Mouse (Mus musculus): ENCODE measurements around the gene Dennd4b. TPM values are rescaled to one million over a fixed set of nuclear protein-coding genes. Genes with fewer than 3 reads are reported as not detected.
A peak's percentile ranks its signal among the peaks of the same experiment; 100 is the strongest.
"Not testable (repeated sequence)": the region's sequence is repeated elsewhere in the genome, so short reads cannot be mapped to it uniquely, and the experiment has no call there.

Gene Dennd4b
- total RNA-seq, 2 experiments from 2014 or later: 71.3 to 76.9 TPM

DNA sequence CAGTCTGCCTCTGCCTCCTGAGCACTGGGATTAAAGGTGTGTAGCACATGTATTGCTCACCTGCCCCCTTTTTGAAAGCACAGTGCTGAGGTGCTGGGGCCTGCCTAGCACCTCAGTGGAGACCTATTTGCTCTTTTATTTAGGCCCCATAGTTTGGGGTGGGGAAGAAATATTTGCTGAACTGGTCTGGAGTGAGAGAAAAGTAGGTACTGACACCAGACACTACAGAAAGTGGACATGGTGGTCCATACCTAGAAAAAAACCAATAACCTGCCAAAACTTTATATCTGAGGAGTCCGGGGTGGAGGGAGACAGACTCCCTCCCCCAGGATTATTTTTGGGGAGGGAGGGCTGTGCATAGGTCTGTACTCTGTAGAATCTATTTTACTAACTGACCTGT is 11.8 kb upstream of the Dennd4b start:
- DNase-seq: not testable (repeated sequence)

DNA sequence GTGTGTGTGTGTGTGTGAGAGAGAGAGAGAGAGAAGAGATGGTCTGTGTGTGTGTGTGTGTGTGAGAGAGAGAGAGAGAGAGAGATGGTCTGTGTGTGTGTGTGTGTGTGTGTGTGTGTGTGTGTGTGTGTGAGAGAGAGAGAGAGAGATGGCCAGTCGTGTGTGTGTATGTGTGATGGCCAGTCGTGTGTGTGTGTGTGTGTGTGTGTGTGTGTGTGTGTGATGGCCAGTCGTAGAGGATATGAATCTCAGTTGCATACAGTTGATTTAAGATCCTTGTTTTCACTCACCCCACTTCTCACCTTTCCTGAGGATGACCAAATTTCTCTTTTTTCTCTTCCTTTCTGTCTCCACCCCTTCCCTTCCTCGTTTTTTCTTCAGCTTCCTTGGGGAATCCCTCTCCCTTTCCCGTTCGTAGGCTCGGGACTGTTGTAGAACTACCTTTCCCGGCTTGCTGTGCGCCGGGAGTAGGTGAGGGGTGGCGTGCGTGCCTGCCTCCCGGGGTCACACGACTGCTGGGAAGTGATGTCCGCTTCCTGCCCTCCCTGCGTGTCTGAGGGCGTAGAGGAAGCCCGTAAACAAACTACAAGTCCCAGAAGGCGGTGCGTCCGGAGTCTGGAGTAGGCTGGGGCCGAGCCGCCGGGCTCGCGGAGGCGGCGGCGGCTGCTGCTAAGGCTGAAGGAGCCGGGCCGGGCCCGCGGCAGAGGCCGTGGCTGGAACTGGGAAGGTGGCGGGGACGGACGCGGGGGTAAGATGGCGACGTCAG is 11.1 kb upstream of the Dennd4b start, which contains the start of gene Crtc2:
Gene Crtc2 (plus strand): TSS at position 511 of the 766 bp plus-strand sequence.
- DNase-seq: peak; percentile 97

DNA sequence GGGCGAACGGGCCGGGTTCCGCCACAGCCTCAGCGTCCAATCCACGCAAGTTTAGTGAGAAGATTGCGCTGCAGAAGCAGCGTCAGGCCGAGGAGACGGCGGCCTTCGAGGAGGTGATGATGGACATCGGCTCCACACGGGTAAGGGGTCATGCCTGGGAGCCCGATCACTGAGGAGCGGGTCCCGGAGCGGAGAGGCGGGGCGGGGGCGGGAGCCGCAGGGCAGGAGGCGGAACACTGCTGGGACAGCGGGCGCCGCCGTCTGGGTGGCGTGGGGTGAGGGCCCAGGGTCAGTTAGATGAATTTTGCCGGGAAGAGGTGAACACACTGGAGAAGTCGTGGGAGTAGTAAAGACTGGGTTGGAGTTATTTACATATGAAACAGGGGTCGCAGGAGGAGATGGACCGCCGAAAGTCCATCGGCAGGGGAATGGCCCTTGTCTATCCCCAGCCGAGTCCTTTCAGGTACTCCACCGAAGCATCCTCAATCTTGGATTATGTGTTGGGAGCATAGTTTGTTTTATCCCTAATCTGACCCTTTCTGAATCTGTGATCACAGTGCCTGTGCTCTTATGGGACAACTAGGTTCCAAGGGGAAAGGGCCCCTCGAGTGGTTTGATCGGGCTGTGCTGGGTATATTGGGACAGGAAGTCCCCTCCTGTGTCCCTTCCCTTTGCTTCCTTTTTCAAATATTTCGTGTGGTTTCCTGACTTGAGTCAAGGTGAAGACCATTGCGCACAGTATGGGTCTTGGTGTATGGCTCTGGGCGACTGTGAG is 10.4 kb upstream of the Dennd4b start:
- DNase-seq: no peak

DNA sequence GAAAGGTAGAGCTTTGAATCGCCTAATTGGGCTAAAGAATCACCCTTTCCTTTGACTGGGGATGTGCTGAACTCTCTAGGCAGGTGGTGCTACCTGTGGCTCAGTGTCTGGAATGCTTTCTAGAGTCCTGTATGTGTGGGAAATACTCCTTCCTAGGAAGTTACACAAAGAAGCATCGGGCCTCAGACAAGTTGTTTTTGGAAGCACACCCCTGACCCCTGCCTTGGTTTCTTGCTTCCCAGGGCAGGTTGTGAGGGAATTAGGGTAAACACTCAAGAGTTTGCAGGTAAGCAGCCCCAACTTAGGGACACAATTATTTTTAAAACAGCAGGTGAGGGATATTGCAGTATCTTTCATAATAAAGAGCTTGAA is 9.8 kb upstream of the Dennd4b start:
- DNase-seq: no peak

DNA sequence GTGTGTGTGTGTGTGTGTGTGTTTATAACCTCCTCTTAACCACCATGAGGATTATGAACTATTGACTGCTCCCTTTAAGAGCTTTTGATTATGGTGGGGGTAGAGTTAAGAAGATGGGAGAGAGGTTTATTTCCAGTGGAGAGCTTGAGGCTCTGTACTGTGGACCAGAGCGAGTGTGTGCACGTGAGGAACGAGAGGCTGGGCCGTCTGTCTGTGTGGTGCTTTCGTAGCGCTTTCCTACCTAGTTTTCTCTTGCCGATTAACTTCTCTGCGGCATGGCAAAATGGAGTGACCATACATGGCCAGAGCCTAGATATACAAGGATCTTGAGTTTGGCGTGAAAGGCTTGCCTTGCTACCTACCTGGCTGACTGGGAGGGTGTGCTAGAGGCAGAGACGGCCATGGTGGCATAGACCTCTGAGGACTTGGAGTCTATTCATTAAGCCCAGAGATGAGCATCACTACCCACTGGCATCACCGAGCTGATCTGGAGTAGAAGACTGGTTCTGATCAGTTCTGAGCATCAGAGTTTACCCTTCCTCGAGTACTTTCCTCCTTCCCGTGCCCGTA is 9.1 kb upstream of the Dennd4b start:
- DNase-seq: no peak

DNA sequence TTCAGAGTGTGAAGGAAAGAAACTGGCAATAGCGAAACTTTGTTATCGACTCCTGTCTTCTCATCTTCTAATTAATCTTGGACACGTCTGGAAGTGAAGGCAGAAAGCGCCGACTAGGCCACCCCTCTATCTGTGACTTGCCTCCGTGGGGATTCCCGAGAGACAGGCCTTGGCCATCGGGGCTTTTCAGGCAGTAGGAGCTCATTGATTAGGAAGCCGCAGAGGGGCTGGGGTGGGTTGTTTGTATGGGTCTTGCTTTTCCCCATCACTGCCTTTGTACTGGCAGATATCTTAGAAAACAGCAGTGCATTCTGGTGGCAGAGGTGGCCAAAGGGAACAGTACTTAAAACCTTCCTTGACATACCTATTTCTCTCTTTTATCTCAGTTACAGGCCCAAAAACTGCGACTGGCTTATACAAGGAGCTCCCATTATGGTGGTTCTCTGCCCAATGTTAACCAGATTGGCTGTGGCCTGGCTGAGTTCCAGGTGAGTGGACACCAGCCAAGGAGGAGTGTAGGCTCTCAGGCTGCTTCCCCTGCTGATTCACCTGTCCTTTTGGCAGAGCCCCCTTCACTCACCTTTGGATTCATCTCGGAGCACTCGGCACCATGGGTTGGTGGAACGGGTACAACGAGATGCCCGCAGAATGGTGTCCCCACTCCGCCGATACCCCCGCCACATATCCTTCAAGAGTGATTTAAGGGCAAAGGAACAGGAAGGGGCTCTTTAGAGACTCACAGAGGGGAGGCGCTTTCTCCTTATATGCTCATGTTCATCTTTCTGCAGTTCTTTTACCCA is 8.1 kb upstream of the Dennd4b start:
- no peak for DNase-seq

DNA sequence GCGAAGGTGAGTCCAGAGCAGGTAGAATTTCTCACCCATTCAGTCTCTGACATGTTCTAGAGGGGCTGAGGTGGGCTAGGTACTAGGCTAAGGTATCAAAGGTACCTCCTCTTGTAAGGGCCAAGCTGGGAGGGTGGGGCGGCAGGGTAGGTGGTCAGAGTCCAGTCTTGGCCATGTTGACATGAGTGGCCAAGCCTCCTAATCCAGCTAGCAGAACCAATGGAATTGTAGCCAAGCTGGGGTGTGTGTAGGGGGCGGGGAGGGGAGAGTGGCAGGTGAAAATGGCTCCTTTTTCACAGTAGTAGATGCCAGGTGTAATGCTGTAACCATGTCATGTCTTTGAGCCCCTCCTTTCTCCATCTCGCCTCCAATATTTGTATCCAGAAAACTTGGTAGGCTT is 6.5 kb upstream of the Dennd4b start:
- DNase-seq: no peak

DNA sequence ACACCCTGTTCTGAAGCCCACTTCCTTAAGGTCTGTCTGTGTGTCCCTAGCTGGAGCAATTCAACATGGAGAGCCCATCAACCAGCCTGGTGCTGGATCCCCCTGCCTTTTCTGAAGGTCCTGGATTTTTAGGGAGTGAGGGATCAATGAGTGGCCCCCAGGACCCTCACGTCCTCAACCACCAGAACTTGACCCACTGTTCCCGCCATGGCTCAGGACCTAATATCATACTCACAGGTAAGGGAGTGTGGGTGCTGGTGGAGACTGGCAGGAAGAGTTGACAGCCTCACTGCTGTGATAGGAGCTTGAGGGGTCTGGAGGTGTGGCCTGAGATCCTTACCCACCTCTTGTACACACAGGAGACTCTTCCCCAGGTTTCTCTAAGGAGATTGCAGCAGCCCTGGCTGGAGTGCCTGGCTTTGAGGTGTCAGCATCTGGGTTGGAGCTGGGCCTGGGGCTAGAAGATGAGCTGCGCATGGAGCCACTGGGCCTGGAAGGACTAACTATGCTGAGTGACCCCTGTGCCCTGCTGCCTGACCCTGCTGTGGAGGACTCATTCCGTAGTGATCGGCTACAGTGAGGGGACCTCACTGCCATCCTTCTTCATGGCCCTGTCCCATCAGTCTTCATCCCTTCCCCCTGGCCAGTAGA is 1.7 kb upstream of the Dennd4b start:
- no peak for DNase-seq

DNA sequence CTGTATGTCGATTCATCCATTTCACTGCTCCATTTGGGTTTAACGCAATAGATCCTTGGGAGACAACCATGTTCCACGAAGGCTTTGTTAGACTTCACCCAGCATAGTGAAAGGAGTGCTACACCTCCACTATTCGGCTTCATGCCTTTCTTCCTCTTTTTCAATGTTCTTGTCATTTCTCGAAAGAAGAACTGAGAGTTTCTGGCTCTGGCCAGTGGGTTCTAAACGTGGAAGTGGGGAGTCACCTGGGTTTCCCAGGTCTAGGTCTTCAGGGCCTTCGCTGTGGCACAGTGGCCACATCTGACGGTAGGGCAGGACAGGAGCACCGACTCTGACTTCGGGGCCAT is 325 bp upstream of the Dennd4b start:
- no peak for DNase-seq

DNA sequence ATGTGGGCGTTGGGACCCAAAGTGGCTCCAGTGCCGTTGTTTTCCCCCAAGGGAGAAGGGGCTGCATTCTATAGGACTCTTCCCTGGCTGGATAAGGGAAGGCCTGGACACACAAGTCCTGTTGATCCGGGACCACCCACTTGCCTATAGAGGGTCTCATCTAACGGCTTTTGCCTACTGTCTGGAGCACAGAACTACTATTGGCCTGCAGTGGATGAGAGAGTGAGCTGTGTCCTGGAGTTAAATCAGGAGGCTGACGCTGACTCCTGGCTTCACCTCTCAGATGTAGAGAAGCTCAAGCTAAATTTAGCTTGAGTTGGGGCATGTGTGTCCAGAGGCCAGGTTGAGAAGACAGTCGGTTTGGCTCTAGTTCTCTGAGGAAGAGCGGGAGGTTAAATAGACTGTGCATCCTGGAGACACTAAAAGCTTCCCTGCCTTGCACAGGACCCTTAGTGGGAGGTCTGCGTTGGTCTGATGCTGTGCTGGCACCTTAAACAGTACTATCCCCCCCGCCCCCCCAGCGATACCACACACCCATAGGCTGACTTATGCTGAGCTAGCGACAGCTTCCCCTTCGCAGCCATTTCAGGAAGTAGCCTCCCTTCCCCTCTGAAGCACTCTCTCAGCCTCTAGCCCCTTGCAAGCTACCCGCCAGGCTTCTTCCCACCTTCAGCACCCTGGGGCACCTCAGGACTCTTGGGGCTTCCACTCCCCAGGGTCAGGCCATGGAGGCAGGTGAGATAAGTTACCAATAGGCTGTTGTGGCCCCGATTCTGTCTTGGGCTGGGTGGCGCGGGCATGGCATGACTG is 1.2 kb downstream of the Dennd4b start:
- peak; percentile 76 for DNase-seq

DNA sequence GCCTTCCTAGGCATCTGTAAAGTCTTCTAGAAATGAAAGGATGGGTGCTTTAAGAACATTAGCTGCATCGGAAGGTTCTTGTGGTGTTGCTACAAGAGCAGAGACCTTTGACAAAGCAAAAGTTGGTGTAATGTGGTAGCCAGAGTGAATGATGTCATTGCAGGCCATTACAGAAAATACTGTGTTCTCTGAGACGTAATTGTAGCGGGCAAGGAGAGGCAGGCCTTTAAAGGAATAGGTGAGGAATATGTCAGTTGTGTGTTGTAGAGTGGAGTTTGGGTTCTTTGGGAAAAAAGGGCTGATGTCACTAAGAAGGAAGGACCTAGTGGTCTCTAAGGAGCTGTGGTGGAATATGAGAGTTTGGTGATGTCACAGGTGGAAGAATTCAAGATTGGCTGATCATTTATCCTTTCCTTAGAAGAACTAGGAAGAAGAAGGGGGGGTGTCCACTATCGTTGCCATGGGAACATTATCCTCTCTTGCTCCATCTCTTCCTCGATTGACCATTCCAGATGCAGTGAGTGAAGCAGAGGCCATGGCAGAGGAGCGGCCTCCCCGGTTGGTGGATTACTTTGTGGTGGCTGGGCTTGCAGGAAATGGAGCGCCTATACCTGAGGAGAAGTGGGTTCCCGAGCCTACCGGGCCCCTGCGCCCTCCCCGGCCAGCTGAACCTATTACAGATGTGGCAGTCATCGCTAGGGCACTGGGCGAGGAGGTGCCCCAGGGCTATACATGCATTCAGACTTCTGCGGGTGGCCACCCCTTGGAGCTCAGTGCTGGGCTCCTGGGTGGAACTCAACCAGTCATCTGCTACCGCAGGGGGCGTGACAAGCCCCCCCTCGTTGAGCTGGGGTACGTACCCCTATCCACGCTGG is 2.2 kb downstream of the Dennd4b start:
- DNase-seq: no peak

DNA sequence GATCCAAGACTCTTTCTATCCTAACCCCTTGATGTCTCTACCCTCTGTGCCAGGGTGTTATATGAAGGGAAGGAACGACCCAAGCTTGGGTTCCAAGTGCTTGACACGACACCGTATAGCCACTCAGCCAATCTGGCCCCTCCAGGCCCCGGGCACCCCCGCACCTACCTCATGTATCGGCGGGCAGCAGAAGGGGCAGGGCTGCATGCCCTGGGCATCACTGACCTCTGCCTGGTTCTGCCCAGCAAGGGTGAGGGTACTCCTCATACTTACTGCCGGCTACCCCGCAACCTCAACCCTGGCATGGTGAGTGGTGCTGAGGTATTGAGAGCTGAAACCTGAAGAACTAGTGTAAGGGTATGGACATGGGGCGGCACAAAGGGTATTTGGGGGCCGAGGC is 3.2 kb downstream of the Dennd4b start:
- DNase-seq: no peak

DNA sequence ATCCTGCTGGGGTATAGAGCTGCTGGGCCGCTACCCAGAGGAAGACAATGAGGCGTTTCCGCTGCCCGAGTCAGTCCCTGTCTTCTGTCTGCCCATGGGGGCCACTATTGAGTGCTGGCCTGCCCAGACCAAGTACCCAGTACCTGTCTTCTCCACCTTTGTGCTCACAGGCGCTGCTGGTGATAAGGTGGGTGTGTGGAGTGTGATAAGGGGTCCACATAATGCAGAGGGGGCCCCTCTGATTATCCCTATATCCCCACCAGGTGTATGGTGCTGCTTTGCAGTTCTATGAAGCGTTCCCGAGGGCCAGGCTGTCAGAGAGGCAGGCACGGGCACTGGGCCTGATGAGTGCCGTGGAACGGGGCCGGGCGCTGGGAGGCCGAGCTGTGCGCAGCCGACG is 4.0 kb downstream of the Dennd4b start:
- DNase-seq: no peak

DNA sequence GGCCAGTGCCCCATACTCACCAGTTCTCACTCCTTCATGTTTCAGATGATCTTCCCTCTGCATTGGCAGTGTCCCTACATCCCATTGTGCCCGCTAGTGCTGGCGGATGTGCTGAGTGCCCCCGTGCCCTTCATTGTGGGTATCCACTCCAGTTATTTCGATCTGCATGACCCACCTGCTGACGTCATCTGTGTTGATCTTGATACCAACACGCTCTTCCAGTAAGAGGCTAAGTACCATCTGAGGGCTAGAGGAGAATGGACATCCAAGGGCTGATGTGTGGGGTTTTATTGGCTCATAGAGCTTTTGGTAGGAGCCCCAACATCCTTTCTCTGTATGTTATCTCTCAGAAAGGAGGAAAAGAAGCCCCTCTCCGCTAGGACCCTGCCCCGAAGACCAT is 5.8 kb downstream of the Dennd4b start:
- no peak for DNase-seq

DNA sequence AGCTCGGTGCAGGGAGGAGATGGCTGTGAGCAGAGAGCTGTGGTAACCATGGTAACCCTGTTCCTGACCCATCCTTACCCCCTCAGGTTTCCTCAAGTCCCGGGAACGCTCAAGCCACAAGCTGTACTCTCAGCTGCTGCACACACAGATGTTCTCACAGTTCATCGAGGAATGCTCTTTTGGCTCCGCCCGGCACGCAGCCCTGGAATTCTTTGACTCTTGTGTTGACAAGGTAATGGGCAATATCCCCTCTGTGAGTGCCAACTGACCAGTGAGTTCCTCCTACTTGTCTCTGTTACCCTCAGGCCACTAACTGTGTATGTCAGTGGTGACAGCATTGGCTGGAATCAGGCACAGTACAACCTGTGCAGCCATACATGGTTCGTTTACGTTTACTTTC is 7.2 kb downstream of the Dennd4b start:
- no peak for DNase-seq

DNA sequence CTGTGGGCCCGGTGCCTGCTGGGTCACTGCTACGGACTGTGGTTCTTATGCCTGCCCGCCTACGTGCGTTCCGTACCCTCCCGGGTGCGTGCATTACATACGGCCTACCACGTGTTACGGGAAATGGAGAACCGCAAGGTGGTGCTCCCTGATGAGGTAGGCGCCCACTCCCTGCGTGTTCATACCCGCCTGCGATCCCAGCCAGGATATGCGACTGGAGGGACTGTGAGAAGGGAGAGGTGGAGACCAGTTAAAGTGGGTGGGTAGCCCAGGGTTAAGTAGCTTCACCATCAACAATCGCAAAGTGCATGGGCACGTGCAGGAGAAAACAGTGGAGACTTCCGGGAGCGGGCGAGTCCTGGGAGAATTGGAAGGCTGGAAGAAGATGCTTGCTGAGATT is 8.9 kb downstream of the Dennd4b start:
- DNase-seq: no peak

DNA sequence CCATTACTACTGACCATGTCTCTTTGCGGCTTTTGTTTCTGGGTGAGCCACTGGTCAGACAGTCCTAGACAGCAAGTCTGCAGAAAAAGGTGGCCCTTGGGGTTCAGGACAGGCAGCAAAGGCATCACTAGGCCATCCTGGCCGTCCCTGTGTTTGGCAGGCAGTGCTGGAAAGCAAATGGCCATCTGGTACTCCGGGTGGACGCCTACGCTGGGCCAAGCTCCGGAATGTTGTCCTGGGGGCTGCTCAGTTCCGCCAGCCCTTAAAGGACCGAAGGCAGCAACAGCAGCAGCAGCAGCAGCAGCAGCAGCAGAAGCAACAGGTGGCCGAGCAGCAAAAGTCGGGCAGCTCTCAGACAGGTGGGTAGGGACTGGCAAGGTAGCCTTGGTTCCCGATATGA is 10.3 kb downstream of the Dennd4b start:
- DNase-seq: no peak

DNA sequence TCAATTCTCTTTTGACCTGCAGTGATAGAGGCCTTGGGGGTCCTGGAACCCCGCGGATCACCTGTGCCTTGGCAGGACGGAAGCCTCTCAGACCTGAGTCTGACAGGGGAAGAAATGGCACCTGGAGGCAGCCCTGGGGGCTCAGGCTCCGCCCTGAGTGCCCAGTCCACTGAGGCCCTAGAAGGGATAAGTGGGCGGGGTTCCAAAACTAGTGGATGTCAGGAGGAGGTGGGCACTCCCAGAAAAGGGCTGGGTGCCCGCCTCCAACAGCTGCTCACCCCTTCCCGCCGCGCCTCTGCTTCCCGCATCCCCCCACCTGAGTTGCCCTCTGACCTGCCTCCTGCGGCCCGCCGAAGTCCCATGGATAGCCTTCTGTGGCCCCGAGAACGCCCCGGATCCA is 11.9 kb downstream of the Dennd4b start:
- no peak for DNase-seq

DNA sequence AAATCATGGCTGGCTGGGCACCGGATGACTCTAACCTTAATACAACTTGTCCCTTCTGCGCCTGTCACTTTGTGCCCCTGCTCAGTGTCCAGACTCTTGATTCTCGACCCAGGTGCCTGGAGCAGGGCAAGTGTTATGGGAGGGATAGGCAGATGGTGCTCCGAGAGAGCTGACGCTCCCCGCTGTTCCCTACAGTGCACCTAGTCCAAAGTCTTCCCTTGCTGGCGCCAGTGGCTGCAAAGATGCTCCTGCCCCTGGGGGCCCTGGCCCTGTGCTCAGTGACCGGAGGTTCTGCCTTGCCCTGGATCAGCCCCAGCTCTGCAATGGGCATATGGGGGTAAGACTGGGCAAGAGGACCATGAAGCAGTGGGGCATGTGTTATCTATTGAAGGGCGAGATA is 12.8 kb downstream of the Dennd4b start:
- no peak for DNase-seq

DNA sequence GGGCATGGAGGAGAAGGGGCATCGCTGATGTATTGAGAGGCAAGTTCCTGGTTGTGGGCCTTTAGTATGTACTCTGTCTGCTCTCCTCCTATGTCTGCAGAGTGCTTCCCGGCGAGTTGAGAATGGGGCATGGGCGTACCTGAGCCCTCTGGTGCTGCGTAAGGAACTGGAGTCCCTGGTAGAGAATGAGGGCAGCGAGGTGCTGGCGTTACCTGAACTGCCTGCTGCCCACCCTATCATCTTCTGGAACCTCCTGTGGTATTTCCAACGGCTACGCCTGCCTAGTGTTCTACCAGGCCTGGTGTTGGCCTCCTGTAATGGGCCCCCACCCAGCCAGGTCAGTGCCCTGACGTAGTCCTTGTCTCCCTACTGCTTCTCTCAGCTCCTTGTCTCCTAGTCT is 13.2 kb downstream of the Dennd4b start:
- DNase-seq: no peak
